Mouse (Mus musculus) limb, embryonic 10.5 days (tissue): ENCODE measurements at regions not wholly inside any gene's neighbourhood (a gene's known extent, or its start where the extent isn't known, plus 50 kb on each side); places are given as distances from the start of the nearest gene placed in this dataset.
"Not testable (repeated sequence)": the region's sequence is repeated elsewhere in the genome, so short reads cannot be mapped to it uniquely, and the experiment has no call there.

Source experiments
- DNase-seq: peaks from one replicate; pipeline ENCODE4 v3.0.0-alpha.2; 2017; ENCODE audit warnings: low spot score
- H3K27ac ChIP-seq: fragments of 300-500 bp; sonication (generic); 2 replicates; pipeline ENCODE4 v1.5.1; 2016; ENCODE audit warnings: mild to moderate bottlenecking
- H3K27me3 ChIP-seq: fragments of 300-500 bp; sonication (generic); 2 replicates; pipeline ENCODE4 v1.6.1; 2016; ENCODE audit warnings: low read depth, mild to moderate bottlenecking; ENCODE audit not compliant: poor library complexity, severe bottlenecking
- H3K36me3 ChIP-seq: fragments of 300-500 bp; sonication (generic); 2 replicates; pipeline ENCODE4 v1.6.1; 2016; ENCODE audit warnings: mild to moderate bottlenecking, moderate library complexity
- H3K4me1 ChIP-seq: fragments of 300-500 bp; sonication (generic); 2 replicates; pipeline ENCODE4 v1.6.1; 2016
- H3K4me3 ChIP-seq: fragments of 300-500 bp; sonication (generic); 2 replicates; pipeline ENCODE4 v1.5.1; 2016; ENCODE audit warnings: mild to moderate bottlenecking, moderate library complexity
- H3K9me3 ChIP-seq: fragments of 300-500 bp; sonication (generic); replicated peaks from 2 replicates; pipeline ENCODE4 v1.6.1; 2016; ENCODE audit warnings: mild to moderate bottlenecking
- WGBS: fragments of 180-500 bp; shearing (Covaris S2); methylation state at CpG from one replicate; pipeline ENCODE4 v1.1.7; 2016; 5-methylcytosine and 5-hydroxymethylcytosine counted together

- Histone ChIP-seq H3K27ac (no peak overlapping the region), H3K9me3 (no peaks in the 10 kb centered on the region), H3K36me3 (no peaks in the 10 kb centered on the region), H3K27me3 (no peaks in the 10 kb centered on the region), H3K4me1 (no peaks in the 10 kb centered on the region), H3K4me3 (no peak overlapping the region)
- no peak for DNase-seq
- WGBS: 39% methylated on average over 2 of the region's 2 CpGs
Measured at GRCm38 (mm10) chr4:23133386-23133785, 645.2 kb upstream of the Pou3f2 start.

- not testable (repeated sequence) for H3K4me1 ChIP-seq, H3K36me3 ChIP-seq, DNase-seq, H3K4me3 ChIP-seq, H3K27ac ChIP-seq, H3K27me3 ChIP-seq, H3K9me3 ChIP-seq
- WGBS: 98% methylated on average over 2 of the region's 2 CpGs
Measured at GRCm38 (mm10) chr4:23101452-23101851, 613.3 kb upstream of the Pou3f2 start.

GRCm38 (mm10) chr4:23079521-23079920 is 591.4 kb upstream of the Pou3f2 start:
- Histone ChIP-seq H3K36me3 (no peaks in the 10 kb centered on the region), H3K27me3 (no peaks in the 10 kb centered on the region), H3K27ac (no peak overlapping the region), H3K4me1 (no peaks in the 10 kb centered on the region), H3K4me3 (no peak overlapping the region), H3K9me3 (no peaks in the 10 kb centered on the region)
- DNase-seq: no peak
- 89% methylated on average over 5 of the region's 5 CpGs for WGBS

GRCm38 (mm10) chr4:23077603-23078002 is 589.4 kb upstream of the Pou3f2 start:
- H3K4me1 ChIP-seq: no peaks in the 10 kb centered on the region

GRCm38 (mm10) chr4:23050701-23051317 is 562.6 kb upstream of the Pou3f2 start:
- Histone ChIP-seq H3K4me3 (no peak overlapping the region), H3K27me3 (no peaks in the 10 kb centered on the region), H3K9me3 (no peaks in the 10 kb centered on the region), H3K36me3 (no peaks in the 10 kb centered on the region), H3K4me1 (no peaks in the 10 kb centered on the region), H3K27ac (no peak overlapping the region)
- DNase-seq: no peak
- 95% methylated on average over 9 of the region's 9 CpGs for WGBS

More at GRCm38 (mm10) chr4:23077603-23078002, 589.4 kb upstream of the Pou3f2 start:
- Histone ChIP-seq H3K9me3 (no peaks in the 10 kb centered on the region), H3K4me3 (no peak overlapping the region), H3K27ac (no peak overlapping the region), H3K27me3 (no peaks in the 10 kb centered on the region), H3K36me3 (no peaks in the 10 kb centered on the region)
- 74% methylated on average over 2 of the region's 2 CpGs for WGBS
- DNase-seq: no peak

GRCm38 (mm10) chr4:23037784-23038183 is 549.6 kb upstream of the Pou3f2 start:
- no peak overlapping the region for H3K4me3 ChIP-seq
- no peaks in the 10 kb centered on the region for H3K27me3 ChIP-seq
- no peaks in the 10 kb centered on the region for H3K36me3 ChIP-seq
- 84% methylated on average over 6 of the region's 6 CpGs for WGBS
- no peak for DNase-seq
- H3K27ac ChIP-seq: no peak overlapping the region
- H3K9me3 ChIP-seq: no peaks in the 10 kb centered on the region
- no peaks in the 10 kb centered on the region for H3K4me1 ChIP-seq

- H3K27ac ChIP-seq: no peak overlapping the region
- H3K9me3 ChIP-seq: no peaks in the 10 kb centered on the region
- H3K36me3 ChIP-seq: no peaks in the 10 kb centered on the region
- 93% methylated on average over 2 of the region's 2 CpGs for WGBS
- H3K4me1 ChIP-seq: no peaks in the 10 kb centered on the region
- H3K4me3 ChIP-seq: no peak overlapping the region
- no peak for DNase-seq
- no peaks in the 10 kb centered on the region for H3K27me3 ChIP-seq
Measured at GRCm38 (mm10) chr4:23031271-23031670, 543.1 kb upstream of the Pou3f2 start.

GRCm38 (mm10) chr4:23022177-23022576 is 534.0 kb upstream of the Pou3f2 start:
- H3K9me3 ChIP-seq: no peaks in the 10 kb centered on the region
- WGBS: 78% methylated on average over 2 of the region's 2 CpGs
- DNase-seq: no peak
- H3K27me3 ChIP-seq: no peaks in the 10 kb centered on the region
- no peaks in the 10 kb centered on the region for H3K36me3 ChIP-seq
- no peaks in the 10 kb centered on the region for H3K4me1 ChIP-seq
- no peak overlapping the region for H3K27ac ChIP-seq
- no peak overlapping the region for H3K4me3 ChIP-seq

GRCm38 (mm10) chr4:23010346-23010745 is 522.2 kb upstream of the Pou3f2 start:
- Histone ChIP-seq H3K4me3 (no peak overlapping the region), H3K4me1 (no peaks in the 10 kb centered on the region), H3K9me3 (no peaks in the 10 kb centered on the region), H3K27ac (no peak overlapping the region), H3K27me3 (no peaks in the 10 kb centered on the region), H3K36me3 (no peaks in the 10 kb centered on the region)
- no peak for DNase-seq
- WGBS: 87% methylated on average over 2 of the region's 2 CpGs

GRCm38 (mm10) chr4:23009196-23009595 is 521.0 kb upstream of the Pou3f2 start:
- WGBS: 80% methylated on average over 3 of the region's 3 CpGs
- not testable (repeated sequence) for H3K36me3 ChIP-seq, H3K9me3 ChIP-seq, H3K27ac ChIP-seq, H3K4me3 ChIP-seq, H3K27me3 ChIP-seq, H3K4me1 ChIP-seq, DNase-seq

- Histone ChIP-seq H3K4me1 (peaks cover 32% of the 10 kb centered on the region), H3K36me3 (no peaks in the 10 kb centered on the region), H3K27me3 (no peaks in the 10 kb centered on the region), H3K4me3 (no peak overlapping the region), H3K27ac (no peak overlapping the region), H3K9me3 (no peaks in the 10 kb centered on the region)
- DNase-seq: no peak
- 39% methylated on average over 4 of the region's 4 CpGs for WGBS
Measured at GRCm38 (mm10) chr4:22998994-22999393, 510.8 kb upstream of the Pou3f2 start.

GRCm38 (mm10) chr4:22997198-22997985 is 509.2 kb upstream of the Pou3f2 start:
- DNase-seq: peak; percentile 58
- WGBS: 42% methylated on average over 4 of the region's 4 CpGs

GRCm38 (mm10) chr4:22986763-22987468 is 498.8 kb upstream of the Pou3f2 start:
- H3K4me1 ChIP-seq: peaks cover 20% of the 10 kb centered on the region
- H3K36me3 ChIP-seq: no peaks in the 10 kb centered on the region
- H3K27me3 ChIP-seq: no peaks in the 10 kb centered on the region
- peak overlapping the region; percentile 58 for H3K27ac ChIP-seq
- H3K4me3 ChIP-seq: no peak overlapping the region
- no peak for DNase-seq
- H3K9me3 ChIP-seq: no peaks in the 10 kb centered on the region
- 12% methylated on average over 4 of the region's 4 CpGs for WGBS

More at GRCm38 (mm10) chr4:22997198-22997985, 509.2 kb upstream of the Pou3f2 start:
- no peaks in the 10 kb centered on the region for H3K9me3 ChIP-seq
- no peaks in the 10 kb centered on the region for H3K36me3 ChIP-seq
- no peaks in the 10 kb centered on the region for H3K27me3 ChIP-seq
- H3K27ac ChIP-seq: peak overlapping the region; percentile 63
- peaks cover 32% of the 10 kb centered on the region for H3K4me1 ChIP-seq
- H3K4me3 ChIP-seq: no peak overlapping the region
